Mouse (Mus musculus) cerebellum, adult 2 months (tissue): Measurements from ENCODE around the gene Lrrc75b. TPM values are rescaled to one million over a fixed set of nuclear protein-coding genes. Genes with fewer than 3 reads are reported as not detected.
"Not testable (repeated sequence)": the region's sequence is repeated elsewhere in the genome, so short reads cannot be mapped to it uniquely, and the experiment has no call there.

Experiments used
- DNase-seq, 2 experiments: peaks; one replicate each; pipeline ENCODE4 v3.0.0; 2021
- H3K27ac ChIP-seq: fragments of 200-500 bp; 2 replicates; pipeline ENCODE4 v1.5.1; 2012; ENCODE audit warnings: low read length, control low read depth, inconsistent platforms; ENCODE audit not compliant: insufficient read depth
- H3K27me3 ChIP-seq: fragments of 200-500 bp; 2 replicates; pipeline ENCODE4 v1.6.1; 2012; ENCODE audit warnings: inconsistent platforms, mild to moderate bottlenecking, low read length, moderate library complexity; ENCODE audit not compliant: control insufficient read depth, insufficient read depth
- H3K4me1 ChIP-seq: fragments of 200-500 bp; 2 replicates; pipeline ENCODE4 v1.6.1; 2011; ENCODE audit warnings: low read length; ENCODE audit not compliant: control insufficient read depth, insufficient read depth
- H3K4me3 ChIP-seq: fragments of 200-500 bp; replicated peaks from 2 replicates; pipeline ENCODE3; 2011; ENCODE audit warnings: mild to moderate bottlenecking, low read depth, low read length, control low read depth; ENCODE audit not compliant: insufficient read depth
- CTCF ChIP-seq: fragments of 200-500 bp; IDR thresholded peaks from 2 replicates; pipeline ENCODE4 v1.5.1; 2011; ENCODE audit warnings: low read depth, mild to moderate bottlenecking, control low read depth, low read length, moderate library complexity, borderline replicate concordance; ENCODE audit not compliant: insufficient read depth
- POLR2A ChIP-seq: fragments of 200-500 bp; IDR thresholded peaks from 2 replicates; pipeline ENCODE4 v1.6.1; 2011; ENCODE audit warnings: low read length, control low read depth, borderline replicate concordance; ENCODE audit not compliant: insufficient read depth
- WGBS: fragments of 180-500 bp; shearing (Covaris S2); methylation state at CpG from one replicate; pipeline ENCODE4 v1.1.7; 2018; 5-methylcytosine and 5-hydroxymethylcytosine counted together
- polyA plus RNA-seq: library from polyadenylated mRNA; depleted of rRNA; stranded (reverse); fragments of >200 nt; gene quantifications from 2 replicates; pipeline ENCODE4 v1.2.3, GENCODE M21; 2012

Gene Lrrc75b
- polyA plus RNA-seq, 1 experiment = 23.8 TPM

- no peak overlapping the region for H3K27ac ChIP-seq
- WGBS = 26% methylated on average over 14 of the region's 14 CpGs
- TF ChIP-seq POLR2A (no peak), CTCF (no peak)
- DNase-seq = no peak
- H3K4me1 ChIP-seq = no peaks in the 10 kb centered on the region; the same call in 1 of the 2 replicates
- H3K27me3 ChIP-seq = no peaks in the 10 kb centered on the region
- H3K4me3 ChIP-seq = no peak overlapping the region
Observed at GRCm38 (mm10) chr10:75548486-75548885, 11.6 kb downstream of the Lrrc75b start.

- Histone ChIP-seq H3K27ac (no peak overlapping the region), H3K4me1 (no peaks in the 10 kb centered on the region; the same call in 1 of the 2 replicates), H3K4me3 (no peak overlapping the region), H3K27me3 (no peaks in the 10 kb centered on the region)
- TF ChIP-seq CTCF = no peak
- no peak for DNase-seq
- WGBS = 61% methylated on average over 7 of the region's 7 CpGs
Observed at GRCm38 (mm10) chr10:75547901-75548300, 12.2 kb downstream of the Lrrc75b start.

DNA sequence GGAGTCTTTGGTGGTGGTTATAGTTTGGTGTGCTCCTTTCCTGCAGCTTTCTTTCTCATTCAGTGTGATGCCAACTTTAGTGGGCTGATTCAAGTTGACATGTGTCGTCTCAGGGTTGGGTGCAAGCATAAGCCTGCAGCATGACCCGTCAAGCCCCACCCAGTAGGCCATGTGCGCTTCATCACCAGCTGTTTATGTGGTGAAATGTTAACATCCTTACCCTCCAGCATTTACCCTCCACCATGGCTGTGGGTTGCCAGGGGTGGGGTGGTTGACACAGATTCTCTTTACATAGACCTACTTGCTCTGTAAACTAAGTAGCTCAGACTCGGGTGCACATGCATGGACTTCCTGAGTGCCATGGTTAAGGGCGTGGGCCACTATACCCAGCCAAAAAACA is 24.0 kb downstream of the Lrrc75b start:
- no peak for DNase-seq
- 75% methylated on average over 5 of the region's 5 CpGs for WGBS
- H3K4me1 ChIP-seq = no peaks in the 10 kb centered on the region; the same call in 1 of the 2 replicates
- no peak overlapping the region for H3K27ac ChIP-seq
- TF ChIP-seq POLR2A = no peak
- H3K27me3 ChIP-seq = no peaks in the 10 kb centered on the region
- H3K4me3 ChIP-seq = no peak overlapping the region

- Histone ChIP-seq H3K4me3 (no peak overlapping the region), H3K27ac (no peak overlapping the region), H3K27me3 (no peaks in the 10 kb centered on the region), H3K4me1 (no peaks in the 10 kb centered on the region; the same call in 1 of the 2 replicates)
- no peak for DNase-seq
- 38% methylated on average over 2 of the region's 2 CpGs for WGBS
- TF ChIP-seq CTCF (no peak), POLR2A (no peak)
Observed at GRCm38 (mm10) chr10:75535423-75535822, 24.7 kb downstream of the Lrrc75b start.

- 18% methylated on average over 8 of the region's 8 CpGs for WGBS
- TF ChIP-seq POLR2A (no peak), CTCF (no peak)
- DNase-seq = no peak
Observed at GRCm38 (mm10) chr10:75534934-75535333, 25.2 kb downstream of the Lrrc75b start.

GRCm38 (mm10) chr10:75534216-75534615 is 25.9 kb downstream of the Lrrc75b start:
- Histone ChIP-seq H3K27me3 (no peaks in the 10 kb centered on the region), H3K4me1 (no peaks in the 10 kb centered on the region; the same call in 1 of the 2 replicates), H3K27ac (no peak overlapping the region), H3K4me3 (no peak overlapping the region)
- DNase-seq = no peak
- 40% methylated on average over 8 of the region's 8 CpGs for WGBS
- TF ChIP-seq CTCF = no peak
- TF ChIP-seq POLR2A = no peak

More at GRCm38 (mm10) chr10:75534934-75535333, 25.2 kb downstream of the Lrrc75b start:
- no peaks in the 10 kb centered on the region for H3K27me3 ChIP-seq
- H3K4me1 ChIP-seq = no peaks in the 10 kb centered on the region; the same call in 1 of the 2 replicates
- H3K27ac ChIP-seq = no peak overlapping the region
- H3K4me3 ChIP-seq = no peak overlapping the region

DNA sequence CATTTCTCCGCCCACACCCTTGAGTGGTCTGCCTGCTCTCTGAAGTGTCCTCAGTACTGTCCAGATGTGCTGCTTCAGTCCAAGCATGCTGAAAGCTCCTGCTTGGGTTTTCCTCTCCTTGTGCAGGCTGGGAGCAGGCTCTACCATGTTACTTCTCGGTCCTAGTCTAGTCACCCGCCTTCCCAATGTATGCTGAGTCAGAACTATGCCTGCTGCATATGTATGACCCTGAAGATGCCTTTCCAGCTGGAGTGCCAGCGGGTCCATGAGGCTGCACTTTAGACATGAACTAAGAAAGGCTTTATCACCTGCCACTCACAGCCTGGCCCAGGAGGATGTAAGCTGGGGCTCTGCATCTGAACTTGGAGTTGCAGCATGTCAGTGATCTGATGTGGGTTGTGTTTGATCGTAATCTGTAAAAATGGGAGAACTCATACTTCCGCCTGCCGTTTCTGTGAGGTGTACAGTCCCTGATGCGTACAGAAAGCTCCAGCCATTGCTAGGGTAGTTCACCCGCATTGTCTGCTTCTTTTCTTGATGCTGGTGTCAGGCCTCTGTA is 28.5 kb downstream of the Lrrc75b start:
- no peaks in the 10 kb centered on the region for H3K27me3 ChIP-seq
- 87% methylated on average over 9 of the region's 9 CpGs for WGBS
- H3K4me3 ChIP-seq = no peak overlapping the region
- TF ChIP-seq POLR2A = no peak
- no peak for TF ChIP-seq CTCF
- no peak for DNase-seq
- H3K27ac ChIP-seq = no peak overlapping the region
- H3K4me1 ChIP-seq = no peaks in the 10 kb centered on the region; the same call in 1 of the 2 replicates

GRCm38 (mm10) chr10:75530322-75530721 is 29.8 kb downstream of the Lrrc75b start:
- H3K4me1 ChIP-seq = no peaks in the 10 kb centered on the region; the same call in 1 of the 2 replicates
- no peak overlapping the region for H3K27ac ChIP-seq
- WGBS = 94% methylated on average over 2 of the region's 2 CpGs
- H3K4me3 ChIP-seq = no peak overlapping the region
- DNase-seq = no peak
- H3K27me3 ChIP-seq = no peaks in the 10 kb centered on the region
- TF ChIP-seq CTCF (no peak), POLR2A (no peak)

DNA sequence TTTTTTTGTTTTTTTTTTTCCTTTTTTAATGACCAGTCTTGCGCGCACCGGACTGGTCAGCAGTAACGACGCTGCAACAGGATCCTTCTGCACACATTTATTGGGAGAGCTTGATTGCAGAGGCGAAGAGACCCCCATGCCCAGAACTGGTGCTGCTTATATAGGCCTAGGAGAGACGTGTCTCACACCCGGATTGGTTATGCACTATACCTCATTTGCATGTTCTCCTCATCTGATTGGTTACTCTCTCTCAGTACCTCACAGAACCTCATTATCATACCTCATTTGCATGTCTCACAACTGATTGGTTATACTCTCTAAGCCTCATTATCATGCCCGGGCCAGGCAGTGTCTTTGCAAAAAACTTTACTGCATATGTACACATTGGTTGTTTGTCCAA is 34.7 kb downstream of the Lrrc75b start:
- not testable (repeated sequence) for H3K4me1 ChIP-seq, H3K27ac ChIP-seq, DNase-seq, H3K4me3 ChIP-seq, H3K27me3 ChIP-seq
- WGBS = 92% methylated on average over 9 of the region's 9 CpGs
